Mouse (Mus musculus) intestine, embryonic 15.5 days (tissue): ENCODE results near the gene Vsig8. TPM values are rescaled to one million over a fixed set of nuclear protein-coding genes. Genes with fewer than 3 reads are reported as not detected.

Experiments
- ATAC-seq: fragments of 200-750 bp; cut with Nextera tagmentation; 2 replicates; pipeline ENCODE4 v1.8.0; 2017; ENCODE audit warnings: moderate TSS enrichment, moderate library complexity
- H3K27ac ChIP-seq: fragments of 300-500 bp; sonication (generic); 2 replicates; pipeline ENCODE4 v1.5.1; 2015; ENCODE audit warnings: mild to moderate bottlenecking, inconsistent platforms
- H3K27me3 ChIP-seq: fragments of 300-500 bp; sonication (generic); replicated peaks from 2 replicates; pipeline ENCODE4 v1.6.1; 2015; ENCODE audit warnings: inconsistent platforms
- H3K36me3 ChIP-seq: fragments of 300-500 bp; sonication (generic); 2 replicates; pipeline ENCODE4 v1.6.1; 2015; ENCODE audit warnings: inconsistent platforms
- H3K4me1 ChIP-seq: fragments of 300-500 bp; sonication (generic); replicated peaks from 2 replicates; pipeline ENCODE4 v1.6.1; 2015; ENCODE audit warnings: inconsistent platforms
- H3K4me2 ChIP-seq: fragments of 300-500 bp; sonication (generic); replicated peaks from 2 replicates; pipeline ENCODE4 v1.6.1; 2015; ENCODE audit warnings: mild to moderate bottlenecking, inconsistent platforms
- H3K4me3 ChIP-seq: fragments of 300-500 bp; sonication (generic); replicated peaks from 2 replicates; pipeline ENCODE4 v1.5.1; 2015; ENCODE audit warnings: inconsistent platforms
- H3K9ac ChIP-seq: fragments of 300-500 bp; sonication (generic); 2 replicates; pipeline ENCODE4 v1.6.1; 2015; ENCODE audit warnings: inconsistent platforms
- H3K9me3 ChIP-seq: fragments of 300-500 bp; sonication (generic); 2 replicates; pipeline ENCODE4 v1.6.1; 2016; ENCODE audit warnings: inconsistent platforms
- WGBS: fragments of 180-500 bp; shearing (Covaris S2); methylation state at CpG from one replicate; pipeline ENCODE4 v1.1.7; 2015; 5-methylcytosine and 5-hydroxymethylcytosine counted together
- polyA plus RNA-seq: library from polyadenylated mRNA; unstranded; fragments of >200 nt; fragmentation: Nextera tagmentation; extraction: Ambion mirVana; gene quantifications from 2 replicates; pipeline ENCODE4 v1.2.1, GENCODE M21; 2015

Vsig8 gene
- polyA plus RNA-seq, 1 experiment from 2014 or later: 0.28 TPM

GRCm38 (mm10) chr1:172563465-172563828 is 7.7 kb downstream of the Vsig8 start:
- H3K9ac ChIP-seq: peak overlapping the region; percentile 61
- ATAC-seq: no peak

GRCm38 (mm10) chr1:172566131-172566530 is 10.4 kb downstream of the Vsig8 start:
- ATAC-seq: no peak
- Histone ChIP-seq H3K4me1 (peaks cover 14% of the 10 kb centered on the region), H3K36me3 (no peaks in the 10 kb centered on the region), H3K4me2 (no peak overlapping the region), H3K27me3 (peaks cover 10% of the 10 kb centered on the region; the same call in 1 of the 2 replicates), H3K9me3 (no peaks in the 10 kb centered on the region), H3K4me3 (no peak overlapping the region), H3K27ac (no peak overlapping the region), H3K9ac (no peak overlapping the region)
- WGBS: 61% methylated on average over 3 of the region's 3 CpGs

More at GRCm38 (mm10) chr1:172563465-172563828, 7.7 kb downstream of the Vsig8 start:
- H3K4me2 ChIP-seq: peak overlapping the region; percentile 99
- H3K9me3 ChIP-seq: no peaks in the 10 kb centered on the region
- peaks cover 17% of the 10 kb centered on the region; the same call in 1 of the 2 replicates for H3K27me3 ChIP-seq
- WGBS: 5% methylated on average over 10 of the region's 10 CpGs
- peaks cover 14% of the 10 kb centered on the region for H3K4me1 ChIP-seq
- H3K27ac ChIP-seq: no peak overlapping the region
- H3K36me3 ChIP-seq: no peaks in the 10 kb centered on the region
- peak overlapping the region; percentile 60 for H3K4me3 ChIP-seq

- Histone ChIP-seq H3K4me2 (no peak overlapping the region), H3K27ac (no peak overlapping the region), H3K9me3 (no peaks in the 10 kb centered on the region), H3K4me3 (no peak overlapping the region), H3K27me3 (0 out of 2 replicates have a peak, but pooled peaks cover 5% of the 10 kb centered on the region), H3K9ac (no peak overlapping the region), H3K36me3 (no peaks in the 10 kb centered on the region), H3K4me1 (peaks cover 4% of the 10 kb centered on the region; the same call in 1 of the 2 replicates)
- 41% methylated on average over 4 of the region's 4 CpGs for WGBS
- no peak for ATAC-seq
These were observed 12.0 kb downstream of the Vsig8 start for GRCm38 (mm10) chr1:172567758-172568157.

- H3K27me3 ChIP-seq: peaks cover 4% of the 10 kb centered on the region; the same call in 1 of the 2 replicates
- H3K27ac ChIP-seq: no peak overlapping the region
- H3K9ac ChIP-seq: no peak overlapping the region
- H3K4me2 ChIP-seq: no peak overlapping the region
- no peaks in the 10 kb centered on the region for H3K9me3 ChIP-seq
- H3K4me3 ChIP-seq: no peak overlapping the region
- no peaks in the 10 kb centered on the region for H3K4me1 ChIP-seq
- 59% methylated on average over 6 of the region's 6 CpGs for WGBS
- H3K36me3 ChIP-seq: no peaks in the 10 kb centered on the region
- no peak for ATAC-seq
These were observed 24.4 kb downstream of the Vsig8 start for GRCm38 (mm10) chr1:172580116-172580515.

GRCm38 (mm10) chr1:172582436-172582835 is 26.7 kb downstream of the Vsig8 start:
- Histone ChIP-seq H3K27me3 (peaks cover 4% of the 10 kb centered on the region; the same call in 1 of the 2 replicates), H3K27ac (no peak overlapping the region), H3K9ac (no peak overlapping the region), H3K36me3 (no peaks in the 10 kb centered on the region), H3K4me1 (no peaks in the 10 kb centered on the region), H3K9me3 (no peaks in the 10 kb centered on the region), H3K4me3 (no peak overlapping the region), H3K4me2 (no peak overlapping the region)
- WGBS: 78% methylated on average over 8 of the region's 8 CpGs
- no peak for ATAC-seq

- Histone ChIP-seq H3K4me2 (no peak overlapping the region), H3K36me3 (no peaks in the 10 kb centered on the region), H3K9ac (no peak overlapping the region), H3K9me3 (no peaks in the 10 kb centered on the region), H3K27ac (no peak overlapping the region), H3K4me3 (no peak overlapping the region), H3K4me1 (no peaks in the 10 kb centered on the region), H3K27me3 (peaks cover 4% of the 10 kb centered on the region; the same call in 1 of the 2 replicates)
- no peak for ATAC-seq
- WGBS: 86% methylated on average over 6 of the region's 6 CpGs
These were observed 28.5 kb downstream of the Vsig8 start for GRCm38 (mm10) chr1:172584271-172584670.

GRCm38 (mm10) chr1:172585026-172585425 is 29.3 kb downstream of the Vsig8 start:
- no peak overlapping the region for H3K27ac ChIP-seq
- peaks cover 4% of the 10 kb centered on the region; the same call in 1 of the 2 replicates for H3K27me3 ChIP-seq
- no peak for ATAC-seq
- H3K9ac ChIP-seq: no peak overlapping the region
- no peak overlapping the region for H3K4me3 ChIP-seq
- H3K36me3 ChIP-seq: no peaks in the 10 kb centered on the region
- H3K9me3 ChIP-seq: no peaks in the 10 kb centered on the region
- no peaks in the 10 kb centered on the region for H3K4me1 ChIP-seq
- WGBS: 50% methylated on average over 4 of the region's 4 CpGs
- no peak overlapping the region for H3K4me2 ChIP-seq

- no peak overlapping the region for H3K4me2 ChIP-seq
- no peaks in the 10 kb centered on the region for H3K4me1 ChIP-seq
- no peaks in the 10 kb centered on the region for H3K36me3 ChIP-seq
- H3K4me3 ChIP-seq: no peak overlapping the region
- no peak overlapping the region for H3K27ac ChIP-seq
- H3K27me3 ChIP-seq: peaks cover 4% of the 10 kb centered on the region; the same call in 1 of the 2 replicates
- 36% methylated on average over 26 of the region's 26 CpGs for WGBS
- no peak overlapping the region for H3K9ac ChIP-seq
- ATAC-seq: no peak
- H3K9me3 ChIP-seq: no peaks in the 10 kb centered on the region
These were observed 30.2 kb downstream of the Vsig8 start for GRCm38 (mm10) chr1:172585612-172586567.

GRCm38 (mm10) chr1:172590385-172590784 is 34.6 kb downstream of the Vsig8 start, which contains the start of gene Slamf8:
Slamf8 (minus strand) TSS chr1:172590568.
- WGBS: 70% methylated on average over 7 of the region's 7 CpGs
- H3K4me1 ChIP-seq: no peaks in the 10 kb centered on the region
- H3K27ac ChIP-seq: no peak within 1 kb of the TSS
- ATAC-seq: no peak
- H3K4me3 ChIP-seq: no peak within 1 kb of the TSS
- no peaks in the 10 kb centered on the region for H3K9me3 ChIP-seq
- H3K9ac ChIP-seq: no peak within 1 kb of the TSS
- H3K4me2 ChIP-seq: no peak within 1 kb of the TSS
- no peaks in the 10 kb centered on the region for H3K36me3 ChIP-seq
- H3K27me3 ChIP-seq: no peaks in the 10 kb centered on the region; the same call in 1 of the 2 replicates

- H3K27me3 ChIP-seq: no peaks in the 10 kb centered on the region
- 62% methylated on average over 3 of the region's 3 CpGs for WGBS
These were observed 37.6 kb downstream of the Vsig8 start for GRCm38 (mm10) chr1:172593321-172593720.

GRCm38 (mm10) chr1:172593956-172594355 is 38.2 kb downstream of the Vsig8 start:
- Histone ChIP-seq H3K4me2 (no peak overlapping the region), H3K9me3 (no peaks in the 10 kb centered on the region), H3K4me1 (no peaks in the 10 kb centered on the region), H3K4me3 (no peak overlapping the region), H3K27me3 (no peaks in the 10 kb centered on the region), H3K27ac (no peak overlapping the region), H3K9ac (no peak overlapping the region), H3K36me3 (no peaks in the 10 kb centered on the region)
- WGBS: 87% methylated on average over 2 of the region's 2 CpGs
- ATAC-seq: no peak

More at GRCm38 (mm10) chr1:172593321-172593720, 37.6 kb downstream of the Vsig8 start:
- no peak for ATAC-seq
- Histone ChIP-seq H3K4me2 (no peak overlapping the region), H3K9ac (no peak overlapping the region), H3K4me1 (no peaks in the 10 kb centered on the region), H3K36me3 (no peaks in the 10 kb centered on the region), H3K4me3 (no peak overlapping the region), H3K27ac (no peak overlapping the region), H3K9me3 (no peaks in the 10 kb centered on the region)

GRCm38 (mm10) chr1:172594495-172594894 is 38.8 kb downstream of the Vsig8 start:
- Histone ChIP-seq H3K4me1 (no peaks in the 10 kb centered on the region), H3K27ac (no peak overlapping the region)
- ATAC-seq: no peak

More at GRCm38 (mm10) chr1:172594495-172594894, 38.8 kb downstream of the Vsig8 start:
- Histone ChIP-seq H3K36me3 (no peaks in the 10 kb centered on the region), H3K9me3 (no peaks in the 10 kb centered on the region), H3K4me2 (no peak overlapping the region), H3K4me3 (no peak overlapping the region), H3K9ac (no peak overlapping the region), H3K27me3 (no peaks in the 10 kb centered on the region)
